Mouse (Mus musculus): Measurements from ENCODE around the gene Rab3a.

Gene Rab3a

DNA sequence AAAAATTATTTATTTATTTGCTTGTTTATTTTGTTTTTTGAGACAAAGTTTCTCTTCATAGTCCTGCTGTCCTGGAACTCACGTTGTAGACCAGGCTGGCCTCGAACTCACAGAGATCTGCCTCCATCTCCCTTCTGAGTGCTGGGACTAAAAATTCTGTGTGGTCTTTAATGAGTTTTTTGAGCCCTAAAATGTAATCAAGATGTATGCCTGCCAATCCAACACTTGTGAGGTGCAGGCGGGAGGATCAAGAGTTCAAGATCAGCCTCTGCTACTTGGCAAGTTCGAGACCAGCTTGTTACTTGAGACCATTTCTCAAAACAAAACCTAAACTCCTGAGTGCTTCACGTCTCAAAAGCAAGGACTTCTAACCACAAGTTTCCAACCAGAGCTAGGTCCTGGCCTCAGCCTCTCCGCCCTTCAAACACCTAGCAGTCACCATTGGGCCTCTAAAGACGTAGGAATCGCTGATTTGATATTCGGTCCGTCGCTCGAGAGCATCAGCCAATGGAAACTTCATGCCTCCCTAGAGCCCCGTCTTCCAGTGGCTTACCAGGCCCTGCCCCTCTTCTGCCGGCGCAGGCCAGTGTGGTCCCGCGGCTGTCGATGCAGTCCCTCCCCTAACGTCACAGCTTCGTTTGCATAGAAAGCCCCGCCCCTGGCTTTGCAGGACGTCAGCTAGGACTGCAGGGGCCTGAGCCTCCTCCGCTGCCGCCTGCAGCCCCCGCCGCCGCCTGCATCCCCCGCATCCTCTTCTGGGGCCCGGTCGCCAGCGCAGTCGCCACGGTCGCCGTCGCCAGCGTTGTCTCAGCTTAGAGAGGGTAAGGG is at the start of gene Rab3a:
TSS of gene Rab3a (plus strand) at position 637 of the 828 bp plus-strand sequence.
- DNase-seq (ENCODE audit: low spot score): peak; percentile 96

DNA sequence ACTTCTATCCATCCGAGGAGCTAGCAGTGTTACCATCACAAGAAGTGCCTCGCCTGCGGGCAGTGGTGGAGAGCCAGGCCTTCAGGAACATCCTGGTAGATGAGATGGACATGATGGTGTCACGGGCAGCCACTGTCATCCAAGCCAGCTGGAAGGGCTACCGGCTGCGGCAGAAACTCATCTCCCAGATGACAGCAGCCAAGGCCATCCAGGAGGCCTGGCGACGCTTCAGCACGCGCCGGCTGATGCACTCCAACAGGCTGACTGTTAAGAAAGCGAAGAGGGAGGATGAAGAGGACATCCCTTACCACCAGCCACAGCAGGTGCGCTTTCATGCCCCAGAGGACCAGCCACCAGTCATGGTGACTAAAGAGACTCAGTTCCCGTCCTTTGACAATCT is 46.2 kb upstream of the Rab3a start:
- no peak for DNase-seq (ENCODE audit: low spot score)

DNA sequence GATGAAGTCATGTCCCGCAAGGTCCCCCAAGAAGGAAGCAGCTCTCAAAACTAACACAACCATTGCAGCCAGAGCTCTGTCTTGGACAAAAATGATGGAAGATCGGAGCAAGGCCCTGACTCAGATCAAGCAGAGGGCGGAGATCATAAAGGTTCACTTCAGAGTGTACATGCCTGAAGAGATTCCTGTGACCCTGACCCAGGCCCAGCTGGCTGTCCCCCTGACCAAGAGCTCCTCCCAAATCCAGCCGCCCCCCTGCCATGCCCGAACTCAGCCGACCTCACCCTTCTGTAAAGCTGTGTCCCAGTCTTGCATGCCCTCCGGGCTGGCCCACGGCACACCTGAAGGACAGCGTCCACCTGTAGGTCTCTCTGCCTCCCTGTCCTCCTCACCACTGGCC is 44.7 kb upstream of the Rab3a start:
- DNase-seq (ENCODE audit: low spot score): no peak

DNA sequence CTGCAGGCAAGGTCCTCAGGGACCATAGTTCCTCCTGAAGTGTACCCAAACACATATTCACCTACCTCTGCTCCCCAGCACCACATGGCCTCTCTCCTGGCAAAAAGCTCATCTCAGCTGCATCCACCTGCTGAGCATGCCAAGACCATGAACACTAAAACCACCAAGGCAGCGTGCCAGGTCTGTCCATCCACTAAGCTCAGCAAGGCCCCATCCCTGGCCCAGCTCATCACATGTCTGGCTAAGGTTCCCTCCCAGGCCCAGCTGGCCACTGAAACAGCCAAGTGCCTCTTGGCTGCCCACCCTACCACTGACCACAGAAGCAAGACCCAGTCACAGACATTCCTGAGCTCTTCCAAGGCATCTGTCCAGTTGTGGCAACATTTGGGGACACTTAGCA is 44.2 kb upstream of the Rab3a start:
- DNase-seq (ENCODE audit: low spot score): no peak

DNA sequence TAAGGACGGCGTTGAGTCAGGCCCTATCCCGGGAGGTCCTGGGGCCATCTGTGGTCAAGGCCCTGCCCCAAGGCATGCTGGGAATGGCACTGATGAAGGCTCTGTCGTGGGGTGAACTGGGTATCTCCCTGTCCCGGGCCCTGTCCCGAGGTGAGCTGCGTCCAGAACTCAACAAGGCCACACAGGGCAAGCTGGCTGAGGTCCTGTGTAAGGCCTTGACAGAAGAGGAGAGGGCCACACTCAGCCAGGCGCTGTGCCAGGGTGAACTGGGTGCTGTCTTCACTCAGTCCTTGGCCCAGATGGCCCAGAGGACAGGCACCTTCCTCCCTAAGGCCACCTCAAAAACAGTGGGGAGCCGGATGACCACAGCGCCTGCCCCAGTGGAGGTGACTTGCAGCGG is 43.4 kb upstream of the Rab3a start:
- DNase-seq (ENCODE audit: low spot score): no peak

DNA sequence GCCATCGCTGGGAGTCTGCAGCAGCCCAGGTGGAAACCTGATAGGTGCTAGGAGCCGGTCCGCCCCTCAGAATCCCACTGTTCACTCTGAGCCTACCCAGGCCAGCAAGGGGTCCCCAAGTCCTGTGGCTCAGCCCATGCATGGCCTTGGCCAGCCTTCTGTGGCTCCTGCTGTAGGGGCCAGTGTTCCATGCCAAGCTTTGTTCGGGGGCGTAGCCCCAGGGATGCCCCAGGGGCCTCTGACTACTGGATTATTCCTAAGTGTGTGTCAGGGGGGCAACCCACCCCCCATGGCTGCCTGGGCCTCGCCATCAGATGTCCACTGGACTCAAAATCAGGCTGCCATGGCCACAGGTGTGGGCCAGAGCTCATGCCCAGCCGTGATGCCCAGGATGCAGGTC is 40.5 kb upstream of the Rab3a start:
- no peak for DNase-seq (ENCODE audit: low spot score)

- no peak for DNase-seq (ENCODE audit: low spot score)
These were observed 39.4 kb upstream of the Rab3a start for GRCm38 (mm10) chr8:70715086-70715485.

DNA sequence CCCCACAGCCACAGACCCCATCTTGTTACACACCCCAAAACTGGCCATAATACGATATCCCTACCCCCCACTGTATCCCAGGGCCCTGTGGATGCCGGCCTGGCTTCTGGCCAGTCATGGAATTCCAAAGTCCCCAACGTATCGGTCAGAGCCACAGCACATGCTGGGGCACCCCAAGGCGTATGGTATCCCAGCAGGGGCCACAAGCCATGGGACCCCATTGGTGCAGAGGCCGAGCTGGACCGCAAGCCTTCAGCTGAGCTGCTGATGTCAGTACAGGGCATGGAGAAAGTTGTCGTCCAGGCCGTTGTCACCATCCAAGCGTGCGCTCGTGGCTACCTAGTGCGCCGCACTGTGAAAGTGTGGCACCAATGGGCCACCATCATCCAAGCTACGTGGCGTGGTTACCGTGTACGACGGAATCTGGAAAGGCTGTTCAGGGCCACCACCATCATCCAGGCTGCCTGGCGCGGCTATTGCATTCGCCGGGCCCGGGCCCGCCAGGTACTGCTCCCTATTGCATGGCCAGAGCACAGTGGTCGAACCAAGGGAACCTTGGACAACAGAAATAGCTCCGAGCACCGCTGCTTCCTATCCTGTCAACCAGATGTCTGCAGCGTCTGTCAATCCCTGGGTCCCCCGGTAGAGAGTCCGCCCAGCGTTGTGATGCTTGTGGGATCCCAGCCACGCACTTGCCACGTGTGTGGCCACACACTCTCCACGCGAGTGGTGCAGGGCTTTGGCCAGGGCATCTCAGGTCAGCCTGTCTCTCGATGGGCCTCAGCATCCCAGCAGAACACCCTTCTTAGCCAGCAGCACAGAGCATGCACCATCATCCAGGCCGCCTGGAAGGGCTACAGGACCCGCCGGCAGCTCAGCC is 37.7 kb upstream of the Rab3a start:
- DNase-seq (ENCODE audit: low spot score): no peak

GRCm38 (mm10) chr8:70718297-70718696 is 36.2 kb upstream of the Rab3a start, which contains the start of gene Gm3336:
Gene Gm3336, plus strand, starts transcription at chr8:70718543.
- peak; percentile 72 for DNase-seq (ENCODE audit: low spot score)

GRCm38 (mm10) chr8:70719796-70720270 is 34.6 kb upstream of the Rab3a start:
- DNase-seq (ENCODE audit: low spot score): no peak

DNA sequence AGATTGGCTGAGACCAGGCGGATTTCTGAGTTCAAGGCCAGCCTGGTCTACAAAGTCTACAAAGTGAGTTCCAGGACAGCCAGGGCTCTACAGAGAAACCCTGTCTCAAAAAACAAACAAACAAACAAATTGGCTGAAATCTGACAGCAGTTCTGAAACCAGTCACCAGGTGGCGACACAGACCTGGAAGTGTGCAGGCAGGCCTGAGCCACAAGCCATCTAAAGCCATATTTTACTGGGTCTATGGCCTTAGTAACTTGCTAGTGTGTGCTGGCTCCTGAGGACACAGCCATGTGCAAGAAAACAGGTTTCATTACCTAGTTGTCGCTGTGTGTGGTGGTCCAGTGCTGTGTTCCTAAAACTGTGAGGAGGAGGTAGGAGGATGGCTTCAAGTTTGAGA is 33.7 kb upstream of the Rab3a start:
- no peak for DNase-seq (ENCODE audit: low spot score)

- no peak for DNase-seq (ENCODE audit: low spot score)
These were observed 32.9 kb upstream of the Rab3a start for GRCm38 (mm10) chr8:70721601-70722000.

DNA sequence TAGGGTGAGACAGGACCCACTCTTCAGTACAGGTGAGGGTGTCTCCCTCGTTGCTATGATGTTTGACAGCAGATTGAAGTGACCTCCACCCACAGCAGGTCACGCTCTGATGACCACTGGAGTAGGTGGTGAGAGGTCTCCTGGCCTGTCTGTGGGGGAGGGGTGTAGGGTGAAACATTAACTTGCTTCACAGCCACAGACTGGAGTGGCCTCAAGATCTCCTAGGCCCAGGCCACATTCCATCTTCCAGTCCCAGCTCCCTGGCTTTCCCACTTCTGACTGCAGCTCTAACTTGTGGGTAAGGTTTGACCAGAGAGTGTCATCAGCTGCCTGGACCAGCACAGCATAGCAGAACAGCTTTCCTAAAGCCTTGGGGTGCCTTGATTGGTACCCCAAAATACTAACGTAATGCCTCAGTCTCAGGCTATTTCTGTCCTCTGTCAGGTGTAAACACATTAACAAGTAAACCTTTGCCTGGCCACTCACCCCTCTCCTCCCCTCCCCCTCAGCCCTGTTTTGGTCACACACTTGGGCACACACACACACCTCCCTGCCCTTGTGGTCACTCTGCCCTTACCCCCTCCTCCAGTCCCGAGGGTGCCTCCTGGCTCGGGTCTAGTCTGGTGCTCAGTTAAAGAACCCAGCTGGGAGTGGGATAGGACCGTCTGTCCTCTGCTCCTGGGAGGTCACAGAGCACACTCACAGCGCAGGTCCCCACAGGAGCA is 30.8 kb upstream of the Rab3a start, which contains the start of gene Pde4c:
TSS of gene Pde4c (plus strand) at position 235 of the 725 bp plus-strand sequence.
- DNase-seq (ENCODE audit: low spot score): no peak

DNA sequence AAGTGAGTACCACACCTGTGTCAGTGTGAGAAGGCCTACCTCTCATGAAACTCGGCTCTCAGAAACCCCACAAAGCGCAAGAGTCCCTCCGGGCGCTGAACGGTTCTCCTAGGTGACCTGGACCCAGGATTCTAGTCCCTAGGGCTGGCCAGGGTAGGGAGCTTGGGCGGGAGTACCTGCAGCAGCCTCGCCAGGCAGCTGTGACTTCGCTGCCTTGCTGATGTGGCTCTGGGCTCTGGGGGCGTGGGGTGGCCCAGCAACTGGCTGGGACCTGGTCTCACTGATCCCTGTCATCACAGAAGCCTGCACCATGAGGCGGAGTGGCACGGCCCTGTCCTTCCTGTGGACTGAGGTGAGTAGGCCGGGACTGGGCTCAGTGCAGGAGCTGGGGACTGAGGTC is 30.3 kb upstream of the Rab3a start:
- DNase-seq (ENCODE audit: low spot score): no peak

DNA sequence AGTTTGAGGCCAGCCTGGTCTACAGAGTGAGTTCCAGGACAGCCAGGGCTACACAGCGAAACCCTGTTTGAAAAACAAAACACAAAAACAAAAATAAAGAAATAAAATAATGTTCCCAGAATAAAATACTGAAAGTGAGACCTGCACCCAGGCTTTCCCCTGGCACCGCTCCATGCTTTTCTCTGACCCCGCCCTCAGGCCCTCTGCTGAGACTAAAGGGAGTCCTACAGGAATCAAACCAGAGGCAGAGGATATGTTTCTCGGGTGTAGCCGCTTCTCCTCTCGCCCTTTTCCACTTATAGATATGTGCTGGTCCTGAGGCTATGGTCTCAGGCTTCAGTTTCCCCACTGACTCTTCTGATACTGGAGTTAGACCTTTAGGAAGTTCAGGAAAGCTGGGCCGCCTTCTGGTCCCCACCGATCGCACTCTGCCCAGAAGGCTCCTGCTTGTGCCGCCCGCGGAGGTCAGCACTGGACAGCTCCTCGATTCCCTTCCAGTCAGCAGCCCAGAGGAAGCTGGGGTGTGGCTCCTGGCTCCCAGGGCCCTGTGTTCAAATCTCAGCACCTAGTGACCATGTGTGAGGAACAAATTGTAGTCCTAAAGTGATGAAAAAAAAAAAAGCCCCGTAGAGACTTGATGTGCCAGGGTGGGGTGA is 28.6 kb upstream of the Rab3a start:
- no peak for DNase-seq (ENCODE audit: low spot score)

GRCm38 (mm10) chr8:70726721-70727120 is 27.8 kb upstream of the Rab3a start:
- DNase-seq (ENCODE audit: low spot score): no peak

DNA sequence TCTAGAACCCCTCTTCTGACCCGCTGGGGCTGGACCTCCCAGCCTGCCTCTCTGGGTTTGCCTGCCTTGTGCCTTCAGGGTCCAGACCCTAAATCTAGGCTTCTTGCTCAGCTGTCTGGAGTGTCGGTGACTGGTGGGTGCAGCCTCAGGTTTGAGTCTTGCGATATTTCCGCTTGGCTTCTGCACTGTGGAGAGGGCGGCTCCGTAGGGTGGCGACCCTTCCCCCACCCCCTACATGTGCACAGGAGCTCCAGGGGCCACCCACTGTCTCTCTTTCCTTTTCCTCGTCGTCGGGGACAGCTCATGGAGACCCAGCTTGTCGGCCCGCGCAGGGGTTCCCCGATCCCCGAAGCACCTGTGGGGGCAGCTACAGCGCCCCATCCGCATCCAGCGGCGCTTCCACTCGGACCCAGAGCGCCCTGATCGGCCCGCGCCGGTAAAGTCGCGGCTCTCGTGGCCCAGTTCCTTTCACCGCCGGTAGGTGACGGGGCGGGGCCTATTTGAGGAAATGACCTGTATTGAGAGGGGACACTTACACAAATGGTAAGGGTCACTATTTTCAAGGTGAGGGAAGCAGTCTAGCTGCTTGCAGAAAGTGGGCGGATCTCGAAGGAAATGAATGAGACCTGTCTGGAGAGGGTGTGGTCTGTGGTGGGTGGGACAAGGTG is 24.5 kb upstream of the Rab3a start:
- no peak for DNase-seq (ENCODE audit: low spot score)

DNA sequence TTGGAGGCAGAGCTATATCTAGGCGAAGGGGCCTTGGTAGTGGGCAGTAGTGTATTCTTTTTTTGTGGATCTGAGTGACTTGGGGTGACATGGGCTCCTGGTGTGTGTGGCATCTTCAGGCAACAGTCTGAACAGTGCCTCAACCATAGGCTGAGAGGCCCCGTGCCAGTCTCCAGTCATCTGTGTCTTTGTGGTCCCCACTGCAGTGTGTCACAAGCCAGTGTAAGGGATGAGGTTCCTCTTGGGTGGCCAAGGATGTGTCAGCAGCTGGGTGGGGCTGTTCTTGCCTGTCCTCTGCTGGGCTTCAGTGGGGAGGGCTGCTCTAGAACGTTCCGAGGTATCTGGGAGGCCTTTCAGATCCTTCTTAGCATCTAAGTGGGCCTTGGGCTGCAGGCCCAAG is 23.5 kb upstream of the Rab3a start:
- no peak for DNase-seq (ENCODE audit: low spot score)

GRCm38 (mm10) chr8:70737705-70738104 is 16.8 kb upstream of the Rab3a start:
- DNase-seq (ENCODE audit: low spot score): no peak

DNA sequence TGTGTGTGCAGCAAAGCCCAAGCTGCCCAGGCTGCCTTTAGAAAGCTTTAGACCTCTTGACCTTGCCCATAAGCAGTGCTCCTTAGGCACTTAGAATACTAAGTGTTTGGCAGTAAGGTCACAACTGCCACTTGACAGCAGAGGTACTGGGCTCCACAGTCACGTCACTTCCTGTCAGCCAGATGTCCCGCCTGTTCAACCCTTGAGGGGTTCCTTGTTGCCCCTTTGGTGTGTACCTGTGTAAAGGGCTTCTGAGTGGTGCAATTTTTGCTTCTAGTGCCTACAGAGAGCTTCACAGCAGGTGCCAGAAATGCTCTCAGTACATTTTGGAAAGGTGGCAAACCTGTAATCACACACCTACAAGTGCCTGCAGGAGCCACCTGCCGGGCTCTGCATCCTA is 16.3 kb upstream of the Rab3a start:
- no peak for DNase-seq (ENCODE audit: low spot score)

DNA sequence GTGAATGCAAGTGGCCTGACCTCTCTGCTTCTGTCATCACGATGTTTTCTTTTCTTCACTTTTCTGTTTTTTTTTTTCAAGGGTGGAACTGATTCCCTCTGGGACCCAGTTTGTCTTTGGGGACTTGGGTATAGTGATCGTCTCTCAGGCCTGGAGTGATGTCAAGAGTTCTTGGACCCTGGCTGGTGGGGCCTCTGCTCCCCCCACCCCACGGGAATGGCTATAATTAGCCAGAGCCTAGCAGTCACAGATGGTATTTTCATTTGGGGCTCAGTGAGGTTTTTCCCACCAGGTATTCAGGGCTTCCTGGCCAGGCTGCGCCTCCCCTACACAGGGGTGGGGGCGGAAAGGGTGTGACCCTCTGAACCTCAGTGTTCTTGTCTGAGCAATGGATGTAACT is 12.8 kb upstream of the Rab3a start:
- no peak for DNase-seq (ENCODE audit: low spot score)
